Mouse (Mus musculus) stomach, embryonic 16.5 days (tissue): ENCODE results near the gene Rad9b. TPM values are rescaled to one million over a fixed set of nuclear protein-coding genes. Genes with fewer than 3 reads are reported as not detected.

Experiments
- ATAC-seq: fragments of 200-750 bp; cut with Nextera tagmentation; 2 replicates; pipeline ENCODE4 v1.8.0; 2017; ENCODE audit warnings: moderate number of reproducible peaks, moderate TSS enrichment; ENCODE audit not compliant: insufficient read depth, low FRiP score
- H3K27ac ChIP-seq: fragments of 300-500 bp; sonication (generic); 2 replicates; pipeline ENCODE4 v1.5.1; 2014; ENCODE audit warnings: low read length
- H3K27me3 ChIP-seq: fragments of 300-500 bp; sonication (generic); 2 replicates; pipeline ENCODE4 v1.6.1; 2014; ENCODE audit warnings: low read length, control low read depth, mixed read lengths; ENCODE audit not compliant: control insufficient read depth, insufficient read depth
- H3K36me3 ChIP-seq: fragments of 300-500 bp; sonication (generic); 2 replicates; pipeline ENCODE4 v1.6.1; 2014; ENCODE audit warnings: low read length; ENCODE audit not compliant: control insufficient read depth, insufficient read depth
- H3K4me1 ChIP-seq: fragments of 300-500 bp; sonication (generic); 2 replicates; pipeline ENCODE4 v1.6.1; 2014; ENCODE audit warnings: low read length, control low read depth, mixed read lengths; ENCODE audit not compliant: control insufficient read depth, insufficient read depth
- H3K4me2 ChIP-seq: fragments of 300-500 bp; sonication (generic); 2 replicates; pipeline ENCODE4 v1.6.1; 2014; ENCODE audit warnings: low read depth, low read length, mixed read lengths
- H3K4me3 ChIP-seq: fragments of 300-500 bp; sonication (generic); replicated peaks from 2 replicates; pipeline ENCODE4 v1.5.1; 2014; ENCODE audit warnings: mild to moderate bottlenecking, low read length
- H3K9ac ChIP-seq: fragments of 300-500 bp; sonication (generic); 2 replicates; pipeline ENCODE4 v1.6.1; 2014; ENCODE audit warnings: low read length
- H3K9me3 ChIP-seq: fragments of 300-500 bp; sonication (generic); replicated peaks from 2 replicates; pipeline ENCODE4 v1.6.1; 2016; ENCODE audit warnings: low read length, control low read depth; ENCODE audit not compliant: control insufficient read depth
- WGBS: fragments of 180-500 bp; shearing (Covaris S2); extraction: QIAGEN DNeasy Blood & Tissue Kit; methylation state at CpG from one replicate; pipeline ENCODE4 v1.1.7; 2014; 5-methylcytosine and 5-hydroxymethylcytosine counted together
- polyA plus RNA-seq: library from polyadenylated mRNA; unstranded; fragments of >200 nt; fragmentation: Nextera tagmentation; extraction: Ambion mirVana; gene quantifications from 2 replicates; pipeline ENCODE4 v1.2.1, GENCODE M21; 2015

Rad9b gene
- polyA plus RNA-seq, 1 experiment from 2014 or later, result 10.7 TPM

DNA sequence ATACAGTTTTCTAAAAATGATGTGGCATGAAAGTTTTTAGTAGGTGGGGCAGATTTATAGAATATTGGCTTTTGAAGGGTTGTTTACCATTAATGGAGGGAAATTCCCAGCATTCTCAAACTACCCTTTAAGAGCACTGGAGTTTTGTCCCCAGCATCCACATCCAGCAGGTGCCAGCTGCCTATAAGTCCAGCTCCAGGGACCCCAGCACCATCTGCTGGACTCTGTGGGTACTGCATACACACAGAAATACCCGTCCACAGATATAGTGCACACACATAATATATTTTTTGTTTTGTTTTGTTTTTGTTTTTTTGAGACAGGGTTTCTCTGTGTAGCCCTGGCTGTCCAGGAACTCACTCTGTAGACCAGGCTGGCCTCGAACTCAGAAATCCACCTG lies 39.9 kb upstream of the Rad9b start:
- Histone ChIP-seq H3K27me3 (no peaks in the 10 kb centered on the region), H3K9me3 (no peaks in the 10 kb centered on the region), H3K4me3 (no peak overlapping the region), H3K27ac (no peak overlapping the region), H3K9ac (no peak overlapping the region), H3K4me1 (peaks cover 12% of the 10 kb centered on the region), H3K36me3 (no peaks in the 10 kb centered on the region), H3K4me2 (no peak overlapping the region)
- WGBS, result 53% methylated on average over 2 of the region's 2 CpGs
- no peak for ATAC-seq

GRCm38 (mm10) chr5:122392227-122393004 lies 38.4 kb upstream of the Rad9b start:
- H3K4me1 ChIP-seq, result peaks cover 12% of the 10 kb centered on the region
- peak overlapping the region; percentile 88 for H3K4me2 ChIP-seq
- ATAC-seq, result no peak; the same call in 1 of the 2 replicates
- peak overlapping the region; percentile 75; the same call in 1 of the 2 replicates for H3K27ac ChIP-seq
- no peaks in the 10 kb centered on the region for H3K9me3 ChIP-seq
- WGBS, result 13% methylated on average over 19 of the region's 19 CpGs
- H3K36me3 ChIP-seq, result no peaks in the 10 kb centered on the region
- H3K27me3 ChIP-seq, result no peaks in the 10 kb centered on the region
- H3K4me3 ChIP-seq, result peak overlapping the region; percentile 91
- peak overlapping the region; percentile 88 for H3K9ac ChIP-seq

DNA sequence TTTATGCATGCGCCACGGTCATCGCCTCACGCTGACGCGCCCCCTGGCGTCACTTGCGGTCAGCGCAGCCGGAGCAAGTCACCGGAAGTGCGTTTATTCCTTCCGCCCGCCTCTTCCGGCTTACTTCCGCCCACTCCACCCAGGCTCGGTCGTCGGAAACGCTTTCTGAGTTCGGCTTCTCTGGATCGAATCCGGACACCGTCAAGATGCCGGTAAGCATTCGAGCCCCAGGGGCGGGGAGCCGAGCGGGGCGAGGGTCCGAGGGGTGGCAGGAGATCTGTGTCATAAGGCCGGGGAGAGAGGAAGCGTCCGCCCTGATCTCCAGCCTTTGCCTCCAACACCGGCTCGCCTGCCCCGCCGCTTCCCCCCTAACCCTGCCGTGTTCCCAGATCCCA lies 37.8 kb upstream of the Rad9b start, which contains the start of gene Arpc3:
Gene Arpc3, plus strand, starts transcription at position 93 of the 395 bp plus-strand sequence.
- under 1% methylated on average over 39 of the region's 39 CpGs for WGBS
- peak within 1 kb of the TSS; percentile 75; the same call in 1 of the 2 replicates for H3K27ac ChIP-seq
- ATAC-seq, result peak; percentile 91

GRCm38 (mm10) chr5:122391178-122391785 lies 37.2 kb upstream of the Rad9b start:
- H3K9ac ChIP-seq, result no peak overlapping the region
- WGBS, result 53% methylated on average over 15 of the region's 16 CpGs
- H3K4me3 ChIP-seq, result peak overlapping the region; percentile 91; the same call in 1 of the 2 replicates
- H3K4me2 ChIP-seq, result peak overlapping the region; percentile 37; the same call in 1 of the 2 replicates
- no peaks in the 10 kb centered on the region for H3K27me3 ChIP-seq
- no peaks in the 10 kb centered on the region for H3K9me3 ChIP-seq
- ATAC-seq, result no peak
- peaks cover 10% of the 10 kb centered on the region for H3K4me1 ChIP-seq
- H3K27ac ChIP-seq, result no peak overlapping the region
- no peaks in the 10 kb centered on the region for H3K36me3 ChIP-seq

More for the DNA sequence above, 37.8 kb upstream of the Rad9b start, which contains the start of gene Arpc3:
- Histone ChIP-seq H3K4me2 (peak within 1 kb of the TSS; percentile 88), H3K36me3 (no peaks in the 10 kb centered on the region), H3K4me3 (peak within 1 kb of the TSS; percentile 91), H3K9me3 (no peaks in the 10 kb centered on the region), H3K27me3 (no peaks in the 10 kb centered on the region), H3K9ac (peak within 1 kb of the TSS; percentile 88), H3K4me1 (peaks cover 12% of the 10 kb centered on the region)

DNA sequence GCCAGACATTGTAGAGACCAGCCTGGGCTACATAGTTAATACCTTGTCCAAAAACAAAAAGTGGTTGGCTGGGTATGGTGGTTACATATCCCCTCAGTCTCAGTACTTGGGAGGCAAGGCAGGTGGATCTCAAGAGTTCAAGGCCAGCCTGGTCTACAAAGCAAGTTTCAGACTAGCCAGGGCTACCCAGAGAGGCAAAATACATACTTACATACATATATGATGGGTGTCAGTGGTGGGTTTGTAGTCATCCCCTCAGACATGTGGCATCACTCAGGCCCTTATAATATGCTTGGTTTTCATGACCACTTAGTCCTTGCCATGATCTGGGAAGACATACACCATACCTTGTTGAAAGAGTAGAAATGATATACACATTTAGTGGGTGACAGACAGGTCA lies 36.6 kb upstream of the Rad9b start:
- H3K4me1 ChIP-seq, result peaks cover 10% of the 10 kb centered on the region
- H3K9ac ChIP-seq, result no peak overlapping the region
- no peaks in the 10 kb centered on the region for H3K27me3 ChIP-seq
- no peaks in the 10 kb centered on the region for H3K36me3 ChIP-seq
- H3K4me2 ChIP-seq, result no peak overlapping the region
- no peak overlapping the region for H3K4me3 ChIP-seq
- ATAC-seq, result no peak
- no peaks in the 10 kb centered on the region for H3K9me3 ChIP-seq
- no peak overlapping the region for H3K27ac ChIP-seq

DNA sequence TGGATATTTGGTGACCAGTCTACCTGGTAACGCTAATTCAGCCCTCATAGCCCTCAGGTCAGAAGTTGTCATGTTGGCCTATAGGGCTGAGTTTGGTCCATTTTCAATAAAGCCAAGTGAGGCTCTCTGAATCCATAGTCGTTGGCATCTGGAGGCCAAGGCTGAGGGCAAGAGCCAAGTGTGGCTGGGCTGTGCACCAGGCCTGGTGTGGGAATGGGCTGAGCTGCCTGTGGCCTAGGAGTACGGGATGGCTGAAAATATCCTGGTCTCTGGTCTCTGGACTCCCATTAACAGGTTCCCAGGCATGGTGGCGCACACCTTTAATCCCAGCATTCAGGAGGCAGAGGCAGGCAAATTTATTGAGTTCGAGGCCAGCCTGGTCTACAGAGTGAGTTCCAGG lies 36.0 kb upstream of the Rad9b start:
- Histone ChIP-seq H3K9ac (no peak overlapping the region), H3K9me3 (no peaks in the 10 kb centered on the region), H3K4me1 (peaks cover 10% of the 10 kb centered on the region), H3K4me3 (no peak overlapping the region), H3K27ac (no peak overlapping the region), H3K4me2 (no peak overlapping the region), H3K27me3 (no peaks in the 10 kb centered on the region), H3K36me3 (no peaks in the 10 kb centered on the region)
- WGBS, result 93% methylated on average over 5 of the region's 5 CpGs
- ATAC-seq, result no peak

- Histone ChIP-seq H3K4me2 (no peak overlapping the region), H3K27me3 (no peaks in the 10 kb centered on the region), H3K9ac (no peak overlapping the region), H3K4me1 (no peaks in the 10 kb centered on the region), H3K27ac (no peak overlapping the region), H3K36me3 (peaks cover 11% of the 10 kb centered on the region), H3K9me3 (no peaks in the 10 kb centered on the region), H3K4me3 (no peak overlapping the region)
- ATAC-seq, result peak; percentile 56
- 53% methylated on average over 11 of the region's 11 CpGs for WGBS
Measured at GRCm38 (mm10) chr5:122379374-122380155, 25.5 kb upstream of the Rad9b start.

DNA sequence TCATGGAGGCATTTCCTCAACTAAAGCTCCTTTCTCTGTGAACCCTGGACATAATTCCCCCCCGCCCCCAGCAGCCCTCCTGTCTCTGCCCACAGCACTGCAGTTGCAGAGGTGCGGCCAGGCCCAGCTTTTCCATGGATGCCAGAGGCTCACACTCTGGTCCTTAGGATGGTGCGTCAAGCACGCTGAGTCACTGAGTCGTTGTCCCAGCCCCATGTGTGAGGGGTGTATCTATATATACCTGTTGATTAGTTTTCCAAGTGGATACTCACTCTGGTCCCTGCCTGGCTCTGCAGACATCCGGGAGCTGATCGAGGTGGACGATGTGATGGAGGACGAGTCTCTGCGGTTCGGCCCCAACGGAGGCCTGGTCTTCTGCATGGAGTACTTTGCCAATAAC lies 24.1 kb upstream of the Rad9b start:
- no peak overlapping the region for H3K4me3 ChIP-seq
- H3K9me3 ChIP-seq, result no peaks in the 10 kb centered on the region

More for the DNA sequence above, 24.1 kb upstream of the Rad9b start:
- no peak overlapping the region for H3K9ac ChIP-seq
- no peak overlapping the region for H3K4me2 ChIP-seq
- H3K4me1 ChIP-seq, result peaks cover 2% of the 10 kb centered on the region; the same call in 1 of the 2 replicates
- 97% methylated on average over 12 of the region's 12 CpGs for WGBS
- H3K36me3 ChIP-seq, result peaks cover 11% of the 10 kb centered on the region
- no peak overlapping the region for H3K27ac ChIP-seq
- H3K27me3 ChIP-seq, result no peaks in the 10 kb centered on the region
- ATAC-seq, result no peak
